Mouse (Mus musculus): Measurements from ENCODE around the gene Socs7. TPM values are rescaled to one million over a fixed set of nuclear protein-coding genes. Genes with fewer than 3 reads are reported as not detected.

Gene Socs7
- total and polyA plus RNA-seq, 2 experiments = 3.7 to 4.0 TPM

GRCm38 (mm10) chr11:97394146-97394545, 31.8 kb downstream of the Socs7 start:
- H3K4me1 ChIP-seq (ENCODE audit: control insufficient read depth, insufficient read depth, low read length) = no peaks in the 10 kb centered on the region
- H3K79me2 ChIP-seq (ENCODE audit: control insufficient read depth, insufficient read depth, low read length) = no peaks in the 10 kb centered on the region
- TF ChIP-seq POLR2A (IDR thresholded peaks at IDR 0.05; ENCODE audit: extremely low read depth, insufficient read depth, low read length) = no peak
- no peak for TF ChIP-seq CTCF (IDR thresholded peaks at IDR 0.05; ENCODE audit: low read depth, low read length)
- peaks cover 18% of the 10 kb centered on the region for H3K36me3 ChIP-seq (ENCODE audit: control insufficient read depth, insufficient read depth, low read length)
- H3K9ac ChIP-seq (ENCODE audit: low read depth, low read length) = no peak overlapping the region
- no peak for DNase-seq (ENCODE audit: extremely low read depth, low read depth, low spot score)
- H3K27ac ChIP-seq (replicated peaks; ENCODE audit: insufficient read depth, low read depth, low read length) = no peak overlapping the region
- H3K27me3 ChIP-seq (ENCODE audit: control insufficient read depth, insufficient read depth, low read length) = no peaks in the 10 kb centered on the region
- WGBS = 71% methylated on average over 11 of the region's 11 CpGs
- no peak overlapping the region for H3K4me3 ChIP-seq (ENCODE audit: insufficient read depth, low read depth, low read length)

GRCm38 (mm10) chr11:97398506-97398905, 36.2 kb downstream of the Socs7 start:
- H3K9ac ChIP-seq (ENCODE audit: low read depth, low read length) = no peak overlapping the region
- no peaks in the 10 kb centered on the region for H3K79me2 ChIP-seq (ENCODE audit: control insufficient read depth, insufficient read depth, low read length)
- no peak for TF ChIP-seq POLR2A (IDR thresholded peaks at IDR 0.05; ENCODE audit: extremely low read depth, insufficient read depth, low read length)
- no peak for TF ChIP-seq CTCF (IDR thresholded peaks at IDR 0.05; ENCODE audit: low read depth, low read length)
- DNase-seq (ENCODE audit: extremely low read depth, low read depth, low spot score) = no peak
- no peaks in the 10 kb centered on the region for H3K27me3 ChIP-seq (ENCODE audit: control insufficient read depth, insufficient read depth, low read length)
- no peak overlapping the region for H3K27ac ChIP-seq (replicated peaks; ENCODE audit: insufficient read depth, low read depth, low read length)
- no peaks in the 10 kb centered on the region for H3K4me1 ChIP-seq (ENCODE audit: control insufficient read depth, insufficient read depth, low read length)
- H3K36me3 ChIP-seq (ENCODE audit: control insufficient read depth, insufficient read depth, low read length) = no peaks in the 10 kb centered on the region; the same call in 1 of the 2 replicates
- H3K4me3 ChIP-seq (ENCODE audit: insufficient read depth, low read depth, low read length) = no peak overlapping the region
- 86% methylated on average over 2 of the region's 2 CpGs for WGBS

GRCm38 (mm10) chr11:97399958-97400710, 37.8 kb downstream of the Socs7 start:
- no peak overlapping the region for H3K27ac ChIP-seq (replicated peaks; ENCODE audit: insufficient read depth, low read depth, low read length)
- no peaks in the 10 kb centered on the region for H3K79me2 ChIP-seq (ENCODE audit: control insufficient read depth, insufficient read depth, low read length)
- peaks cover 7% of the 10 kb centered on the region for H3K4me1 ChIP-seq (ENCODE audit: control insufficient read depth, insufficient read depth, low read length)
- H3K4me3 ChIP-seq (ENCODE audit: insufficient read depth, low read depth, low read length) = peak overlapping the region; percentile 8; the same call in 1 of the 2 replicates
- peak; percentile 44 for DNase-seq (ENCODE audit: extremely low read depth, low read depth, low spot score)
- H3K36me3 ChIP-seq (ENCODE audit: control insufficient read depth, insufficient read depth, low read length) = no peaks in the 10 kb centered on the region
- TF ChIP-seq CTCF (IDR thresholded peaks at IDR 0.05; ENCODE audit: low read depth, low read length) (peak; percentile 99), POLR2A (IDR thresholded peaks at IDR 0.05; ENCODE audit: extremely low read depth, insufficient read depth, low read length) (no peak)
- H3K9ac ChIP-seq (ENCODE audit: low read depth, low read length) = no peak overlapping the region
- WGBS = 4% methylated on average over 23 of the region's 23 CpGs
- H3K27me3 ChIP-seq (ENCODE audit: control insufficient read depth, insufficient read depth, low read length) = no peaks in the 10 kb centered on the region

- WGBS = 12% methylated on average over 6 of the region's 6 CpGs
- Histone ChIP-seq H3K79me2 (ENCODE audit: control insufficient read depth, insufficient read depth, low read length) (no peaks in the 10 kb centered on the region), H3K9ac (ENCODE audit: low read depth, low read length) (no peak overlapping the region), H3K4me3 (ENCODE audit: insufficient read depth, low read depth, low read length) (no peak overlapping the region), H3K27ac (replicated peaks; ENCODE audit: insufficient read depth, low read depth, low read length) (no peak overlapping the region), H3K27me3 (ENCODE audit: control insufficient read depth, insufficient read depth, low read length) (no peaks in the 10 kb centered on the region), H3K4me1 (ENCODE audit: control insufficient read depth, insufficient read depth, low read length) (peaks cover 14% of the 10 kb centered on the region), H3K36me3 (ENCODE audit: control insufficient read depth, insufficient read depth, low read length) (no peaks in the 10 kb centered on the region)
- TF ChIP-seq POLR2A (IDR thresholded peaks at IDR 0.05; ENCODE audit: extremely low read depth, insufficient read depth, low read length) = no peak
- no peak for TF ChIP-seq CTCF (IDR thresholded peaks at IDR 0.05; ENCODE audit: low read depth, low read length)
- DNase-seq (ENCODE audit: extremely low read depth, low read depth, low spot score) = peak; percentile 47
These were observed 38.7 kb downstream of the Socs7 start for GRCm38 (mm10) chr11:97401082-97401481.

- 85% methylated on average over 3 of the region's 3 CpGs for WGBS
- Histone ChIP-seq H3K4me3 (ENCODE audit: insufficient read depth, low read depth, low read length) (no peak overlapping the region), H3K4me1 (ENCODE audit: control insufficient read depth, insufficient read depth, low read length) (peaks cover 20% of the 10 kb centered on the region), H3K79me2 (ENCODE audit: control insufficient read depth, insufficient read depth, low read length) (no peaks in the 10 kb centered on the region), H3K27ac (replicated peaks; ENCODE audit: insufficient read depth, low read depth, low read length) (no peak overlapping the region), H3K36me3 (ENCODE audit: control insufficient read depth, insufficient read depth, low read length) (no peaks in the 10 kb centered on the region), H3K27me3 (ENCODE audit: control insufficient read depth, insufficient read depth, low read length) (no peaks in the 10 kb centered on the region), H3K9ac (ENCODE audit: low read depth, low read length) (no peak overlapping the region)
- TF ChIP-seq POLR2A (IDR thresholded peaks at IDR 0.05; ENCODE audit: extremely low read depth, insufficient read depth, low read length) (no peak), CTCF (IDR thresholded peaks at IDR 0.05; ENCODE audit: low read depth, low read length) (no peak)
- no peak for DNase-seq (ENCODE audit: extremely low read depth, low read depth, low spot score)
These were observed 39.5 kb downstream of the Socs7 start for GRCm38 (mm10) chr11:97401686-97402435.

All from liver, adult 2 months (tissue).